In genomic region chr4:101168189-101168778, GRCm38 (mm10) we compare ENCODE assay signal across 9 mouse cellular contexts.
A peak's percentile ranks its signal among the peaks of the same experiment; 100 is the strongest.
DNase-seq lines count a peak whose midpoint lies in the region; ATAC-seq and TF ChIP-seq lines count a peak whose summit lies in the region.
"Had no signal": no experiment of that assay in that cellular context is flagged by ENCODE, and none has a peak within 500 bp of the region (broad histone marks: within the 10 kb centered on the region; RNA-seq: fewer than 3 reads in every experiment).

No protein-coding gene starts in this region.

- H3K36me3 ChIP-seq in forebrain, embryonic 11.5 days (ENCODE audit: control insufficient read depth, insufficient read depth, low read length), result no peaks in the 10 kb centered on the region; the same call in 1 of the 2 replicates
- H3K36me3 ChIP-seq in forebrain, embryonic 10.5 days (replicated peaks), result peaks cover 23% of the 10 kb centered on the region
- peaks cover 45 to 94% of the 10 kb centered on the region in 2 experiments for H3K36me3 ChIP-seq in CH12.LX (replicated peaks in 1 of 2; ENCODE audit: control insufficient read depth in 1 of 2, insufficient read depth in 1 of 2, low read length in 1 of 2)

- no peak for DNase-seq in forebrain, embryonic 11.5 days (ENCODE audit: low spot score)
- DNase-seq in forebrain, embryonic 10.5 days (ENCODE audit: extremely low spot score, low spot score), result no peak
- DNase-seq in CH12.LX (ENCODE audit: extremely low read depth), result peak; percentile 48
- peak; percentile 50 for DNase-seq in cerebellum, adult 9-11 months
- peak; percentile 43 to 56 for DNase-seq in heart, postnatal 14 days
- peak; percentile 67 to 70 for DNase-seq in kidney, postnatal 36 days
- DNase-seq in thymus, postnatal 0 days (ENCODE audit: low spot score), result peak; percentile 78

- 53% methylated on average over 6 of the region's 6 CpGs for WGBS in forebrain, embryonic 11.5 days
- 59% methylated on average over 6 of the region's 6 CpGs for WGBS in forebrain, embryonic 10.5 days

- H3K27ac ChIP-seq in forebrain, embryonic 11.5 days (ENCODE audit: low read depth, low read length), result no peak overlapping the region
- no peak overlapping the region for H3K27ac ChIP-seq in forebrain, embryonic 10.5 days
- no peak overlapping the region for H3K27ac ChIP-seq in CH12.LX (ENCODE audit: insufficient read depth, low read depth)
- H3K27ac ChIP-seq: stomach, embryonic 15.5 days had no signal

- dilution Hi-C loops in CH12.LX (cut with MboI; ENCODE audit: extremely low pct_ligation_motif_present, extremely low pct_unique_long_range_greater_than_20kb, low sequenced_read_pairs), result no loop called here

- no peak overlapping the region for H3K9ac ChIP-seq in forebrain, embryonic 11.5 days (ENCODE audit: low read length)
- no peak overlapping the region for H3K9ac ChIP-seq in CH12.LX (ENCODE audit: insufficient read depth, low read depth)
- H3K9ac ChIP-seq: stomach, embryonic 15.5 days had no signal

- no peaks in the 10 kb centered on the region for H3K9me3 ChIP-seq in forebrain, embryonic 11.5 days (ENCODE audit: control insufficient read depth, low read length)
- no peaks in the 10 kb centered on the region for H3K9me3 ChIP-seq in forebrain, embryonic 10.5 days
- no peaks in the 10 kb centered on the region for H3K9me3 ChIP-seq in CH12.LX (replicated peaks; ENCODE audit: low read length)
- H3K9me3 ChIP-seq: stomach, embryonic 15.5 days had no signal

- H3K27me3 ChIP-seq in forebrain, embryonic 11.5 days (ENCODE audit: control insufficient read depth, insufficient read depth, low read length), result no peaks in the 10 kb centered on the region
- no peaks in the 10 kb centered on the region for H3K27me3 ChIP-seq in forebrain, embryonic 10.5 days (ENCODE audit: poor library complexity, severe bottlenecking)
- H3K27me3 ChIP-seq in CH12.LX (replicated peaks), result no peaks in the 10 kb centered on the region
- H3K27me3 ChIP-seq: stomach, embryonic 15.5 days had no signal

- in situ Hi-C loops in CH12.LX (cut with MboI; ENCODE audit: low pct_ligation_motif_present, low pct_unique_long_range_greater_than_20kb, low sequenced_read_pairs), result loop anchor here (10.0 kb wide), 1 partner anchor 157 kb away; no protein-coding TSS in a partner anchor

- intact Hi-C loops in heart, postnatal 14 days (cut with DNase I), result loop anchor here (2.0 to 5.0 kb wide), 4 partner anchors 157 to 829 kb away; no protein-coding TSS in a partner anchor

- H3K4me2 ChIP-seq in forebrain, embryonic 11.5 days (ENCODE audit: low read depth, low read length, severe bottlenecking), result no peak overlapping the region
- no peak overlapping the region for H3K4me2 ChIP-seq in CH12.LX (ENCODE audit: insufficient read depth, low read depth, poor library complexity, severe bottlenecking)
- H3K4me2 ChIP-seq: stomach, embryonic 15.5 days had no signal

- H3K79me2 ChIP-seq in CH12.LX (replicated peaks; ENCODE audit: control insufficient read depth, extremely low read depth, insufficient read depth, poor library complexity, severe bottlenecking), result no peaks in the 10 kb centered on the region

- 0 out of 2 replicates have a peak, but pooled peaks have one; percentile 27 for ATAC-seq in forebrain, embryonic 11.5 days (replicated peaks; ENCODE audit: low FRiP score)
- peak; percentile 90 for ATAC-seq in megakaryocyte-erythroid progenitor cell, adult 5-6 weeks (replicated peaks; ENCODE audit: low FRiP score, low TSS enrichment, poor library complexity, severe bottlenecking)

- no peak overlapping the region for H3K4me3 ChIP-seq in forebrain, embryonic 11.5 days (ENCODE audit: low read depth, low read length)
- H3K4me3 ChIP-seq in forebrain, embryonic 10.5 days, result no peak overlapping the region
- no peak overlapping the region for H3K4me3 ChIP-seq in CH12.LX (replicated peaks in 1 of 3; ENCODE audit: low read depth in 2 of 3, low read length in 2 of 3, poor library complexity in 1 of 3)
- H3K4me3 ChIP-seq: stomach, embryonic 15.5 days had no signal

- peak; percentile 68 for TF ChIP-seq RAD21 in CH12.LX (IDR thresholded peaks at IDR 0.05; ENCODE audit: low read depth, low read length)

- peak; percentile 46 to 82 for TF ChIP-seq CTCF in CH12.LX (conservative IDR thresholded peaks at IDR 0.05 in 1 of 2, IDR thresholded peaks at IDR 0.05 in 1 of 2; ENCODE audit: low read depth in 2 of 2, low read length in 2 of 2)

- no peak for TF ChIP-seq POLR2A in CH12.LX (IDR thresholded peaks at IDR 0.05; ENCODE audit: low read depth, low read length)

- no peak for TF ChIP-seq EP300 in CH12.LX (IDR thresholded peaks at IDR 0.05; ENCODE audit: low read length)

- H3K4me1 ChIP-seq in forebrain, embryonic 11.5 days (replicated peaks; ENCODE audit: control insufficient read depth, insufficient read depth, low read length), result no peaks in the 10 kb centered on the region
- H3K4me1 ChIP-seq in forebrain, embryonic 10.5 days, result no peaks in the 10 kb centered on the region
- peaks cover 0 to 18% of the 10 kb centered on the region in 2 experiments; a peak in 3 of 4 replicates for H3K4me1 ChIP-seq in CH12.LX (ENCODE audit: control insufficient read depth in 1 of 2, insufficient read depth in 2 of 2)
- H3K4me1 ChIP-seq: stomach, embryonic 15.5 days had no signal

TF ChIP-seq in CH12.LX, 34 proteins besides CTCF, POLR2A, EP300 and RAD21:
- TF ChIP-seq SMC3 (IDR thresholded peaks at IDR 0.05; ENCODE audit: low read depth, low read length), result peak; percentile 44
- TF ChIP-seq MAFK (IDR thresholded peaks at IDR 0.05; ENCODE audit: insufficient replicate concordance, low read length), result no peak

Comparison
In these comparisons a context has a peak if more than half of its experiments do, and no peak if none do; other contexts are left out.
1. DNase-seq: peak in CH12.LX (single experiment), cerebellum, adult 9-11 months (single experiment), heart, postnatal 14 days (2 of 2), kidney, postnatal 36 days (2 of 2) and thymus, postnatal 0 days (single experiment); none in forebrain, embryonic 11.5 days (single experiment) and forebrain, embryonic 10.5 days (single experiment).